Mouse (Mus musculus) left cerebral cortex, adult 8-10 months (tissue): Measurements from ENCODE around the gene Nsun2. TPM values are rescaled to one million over a fixed set of nuclear protein-coding genes. Genes with fewer than 3 reads are reported as not detected.
A peak's percentile ranks its signal among the peaks of the same experiment; 100 is the strongest.

Experiments
- DNase-seq, 2 experiments: peaks; one replicate each; pipeline ENCODE4 v3.0.0; 2022; ENCODE audit warnings: low spot score in 2 of 2
- total RNA-seq, 4 experiments: library from RNA; stranded (reverse); gene quantifications; 2 replicates each; pipeline ENCODE4 v1.2.4; 2022

Gene Nsun2
- total RNA-seq, 4 experiments from 2014 or later, result 73.7 to 94.6 (median 86.7) TPM

DNA sequence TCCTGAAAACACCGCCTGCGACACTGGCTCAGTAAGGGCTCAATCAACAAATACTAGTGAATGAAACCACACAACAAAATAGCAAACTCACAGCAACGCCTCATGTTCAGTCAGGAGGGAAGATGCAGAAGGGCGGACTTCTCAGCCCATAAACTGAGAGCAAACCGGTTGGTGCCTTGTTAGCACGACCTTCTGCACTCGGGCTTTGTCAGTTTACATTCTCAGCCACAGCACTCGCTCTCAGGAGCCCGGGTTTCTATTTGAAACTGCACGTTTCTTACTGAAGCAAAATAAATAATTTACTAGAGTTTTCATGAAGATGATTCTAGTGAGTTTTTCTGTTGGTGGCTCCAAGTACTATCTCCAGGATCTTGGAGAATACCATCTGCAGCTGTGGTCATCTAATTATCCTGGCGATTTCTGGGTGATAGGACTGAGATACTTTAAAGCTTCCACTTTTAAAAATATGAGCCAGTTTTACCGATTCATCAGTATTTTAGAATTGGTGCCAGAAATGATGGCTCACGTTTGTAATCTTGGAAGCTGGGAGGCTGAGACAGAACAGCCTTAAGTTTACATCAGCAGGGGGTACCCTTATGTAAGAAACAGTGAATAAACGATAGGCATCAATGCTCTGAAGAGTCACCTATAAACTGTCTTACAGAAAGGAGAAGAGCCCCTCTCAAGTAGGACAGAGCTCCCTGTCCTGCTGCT lies 9.9 kb upstream of the Nsun2 start:
- no peak for DNase-seq

GRCm38 (mm10) chr13:69524158-69524530 lies 9.4 kb upstream of the Nsun2 start:
- no peak for DNase-seq

DNA sequence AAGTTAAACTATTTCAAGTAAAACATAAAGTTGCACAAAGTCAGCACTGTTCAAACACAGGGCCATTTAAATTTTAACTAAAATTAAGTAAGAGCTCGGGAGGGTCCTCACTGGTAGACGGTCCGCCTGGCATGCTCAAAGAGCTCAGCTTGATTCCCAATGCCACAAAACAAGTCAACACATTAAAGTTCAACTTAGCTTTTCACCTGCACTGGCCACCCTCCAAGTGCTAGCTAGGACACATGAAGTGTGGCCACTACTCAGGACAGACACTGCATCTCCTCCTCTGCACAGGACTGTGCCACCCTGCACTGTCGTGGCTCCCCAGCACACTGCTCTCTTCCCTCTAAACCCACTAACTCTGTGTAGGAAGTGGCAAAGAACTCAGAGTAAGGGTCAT lies 7.7 kb upstream of the Nsun2 start:
- no peak for DNase-seq

DNA sequence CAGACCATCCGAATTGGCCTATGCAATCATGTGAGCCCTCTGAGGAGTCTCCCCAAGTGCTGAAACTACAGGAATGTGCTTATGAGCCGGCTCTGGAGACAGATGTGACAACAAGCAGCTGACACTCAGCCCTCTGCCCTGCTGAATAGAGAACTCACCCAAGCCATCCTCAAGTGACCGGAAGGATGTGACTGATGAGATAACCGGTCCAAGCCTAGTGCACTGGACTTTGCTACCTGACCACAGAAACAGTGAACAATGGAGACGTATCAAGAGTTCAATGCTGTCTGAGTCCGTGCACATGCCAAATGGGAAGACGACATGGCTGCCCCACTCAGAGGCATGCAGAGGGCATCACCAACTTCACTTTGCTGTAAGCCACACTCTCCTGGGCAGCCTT lies 5.0 kb upstream of the Nsun2 start:
- no peak for DNase-seq

GRCm38 (mm10) chr13:69530156-69530555 lies 3.4 kb upstream of the Nsun2 start:
- no peak for DNase-seq

GRCm38 (mm10) chr13:69530951-69531350 lies 2.6 kb upstream of the Nsun2 start:
- DNase-seq, result no peak

GRCm38 (mm10) chr13:69531431-69531830 lies 2.1 kb upstream of the Nsun2 start:
- DNase-seq, result no peak

DNA sequence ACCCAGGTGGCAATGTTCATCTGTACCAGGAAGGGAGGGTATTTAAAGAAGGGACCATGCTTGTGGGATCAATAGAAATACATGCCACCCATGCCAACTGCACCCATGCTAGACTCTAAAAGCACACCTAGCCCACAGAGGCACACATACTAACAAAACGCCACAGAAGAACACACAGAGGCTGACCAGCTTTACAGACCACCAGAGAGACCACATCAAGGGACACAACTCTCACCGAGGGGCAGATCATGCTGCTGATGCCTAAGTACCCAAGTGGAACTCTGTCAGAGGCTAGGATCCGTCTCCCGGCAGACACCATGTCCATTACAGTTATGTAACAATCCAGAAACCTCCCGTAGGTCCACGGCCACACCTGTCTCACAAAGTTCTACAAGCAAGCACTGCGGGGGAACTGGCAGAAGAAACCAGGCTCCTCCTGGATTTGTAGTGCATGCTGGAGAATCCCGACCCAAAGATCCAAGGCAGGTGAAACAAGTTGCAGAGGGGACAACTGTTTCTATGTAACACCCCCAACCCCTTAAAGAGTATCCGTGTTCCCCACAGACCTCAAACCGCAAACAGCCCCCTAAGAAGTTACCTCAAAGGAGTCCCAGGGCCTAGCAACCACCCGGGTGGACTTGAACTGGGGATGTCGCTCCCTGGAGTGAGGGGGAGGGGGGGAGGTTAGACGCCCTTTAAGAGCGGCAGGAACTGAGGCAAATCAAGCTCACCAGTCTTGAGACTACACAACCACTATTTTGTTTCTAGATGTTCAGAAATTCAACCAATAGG lies 1.2 kb upstream of the Nsun2 start:
- no peak for DNase-seq

DNA sequence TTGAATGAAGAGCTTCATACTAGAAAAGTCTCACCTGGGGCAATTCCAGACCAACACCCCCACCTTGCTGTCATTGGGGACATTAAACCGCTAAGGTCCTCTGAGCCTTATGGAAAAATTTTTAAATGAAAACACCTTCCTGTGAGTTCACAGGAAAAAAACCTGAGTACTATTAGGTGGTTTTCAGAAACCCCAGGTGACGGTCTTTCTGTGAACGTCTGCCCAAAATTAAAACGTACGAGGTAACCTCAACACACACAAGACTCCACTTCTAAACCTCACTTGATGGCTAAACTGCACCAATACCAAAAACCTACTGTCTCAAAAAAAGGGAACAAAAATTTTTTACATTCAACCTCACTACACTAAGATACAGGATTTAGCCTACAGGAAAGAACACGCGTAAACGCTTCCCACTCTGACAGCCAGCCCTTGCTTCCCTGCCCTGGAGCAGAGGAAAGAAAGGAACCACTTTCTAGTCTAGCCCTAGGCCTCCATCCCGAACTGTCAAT lies 597 bp upstream of the Nsun2 start:
- no peak for DNase-seq

GRCm38 (mm10) chr13:69534334-69534653 lies 748 bp downstream of the Nsun2 start, which contains the start of gene Tent4a:
Tent4a (minus strand) TSS chr13:69534617.
- no peak for DNase-seq

DNA sequence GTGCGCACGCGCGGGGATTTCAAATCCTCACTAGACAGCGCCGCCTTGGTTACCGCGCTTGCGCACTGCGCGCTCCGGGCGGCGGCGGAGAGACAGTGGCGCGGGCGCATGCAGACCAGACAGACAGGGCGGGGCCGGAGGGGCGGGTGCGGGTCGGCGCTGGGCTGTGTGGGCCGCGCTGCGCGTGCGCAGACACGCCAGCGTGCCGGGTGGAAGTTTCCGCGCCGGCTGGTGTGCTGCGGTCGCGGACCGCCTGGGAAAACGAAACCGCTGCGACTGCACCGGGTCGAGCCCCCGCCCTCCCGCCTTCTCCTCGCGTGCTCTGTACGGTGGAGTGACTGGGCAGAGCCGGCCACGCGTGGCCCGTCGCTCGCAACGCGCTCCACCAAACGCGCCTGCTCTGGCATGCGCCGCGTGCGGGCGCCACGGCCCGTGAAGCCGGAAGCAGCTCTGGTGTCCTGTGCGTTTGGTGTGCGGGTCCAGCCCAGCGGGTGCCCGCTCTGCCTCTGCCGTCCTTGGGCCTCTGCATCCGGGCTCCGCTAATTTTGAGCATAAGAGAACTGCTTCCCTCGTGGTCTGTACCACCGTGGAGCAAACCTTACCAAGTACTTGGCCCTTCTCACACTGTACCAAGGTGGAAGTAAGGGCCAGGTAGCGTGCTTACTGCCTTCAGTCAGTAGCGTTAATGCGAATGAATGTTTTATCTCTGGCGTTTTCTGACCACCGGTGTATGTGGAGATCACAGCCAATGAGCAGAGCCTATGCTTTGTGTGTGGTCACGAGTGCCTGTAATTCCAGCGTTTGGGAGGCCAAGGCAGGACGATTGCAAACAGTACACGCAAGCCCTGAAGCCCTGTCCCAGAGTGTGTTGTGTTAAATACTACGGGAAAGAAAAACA lies 1.4 kb downstream of the Nsun2 start:
- DNase-seq, result peak; percentile 89 to 98

GRCm38 (mm10) chr13:69536021-69536420 lies 2.5 kb downstream of the Nsun2 start:
- DNase-seq, result no peak

- no peak for DNase-seq
Measured at GRCm38 (mm10) chr13:69537366-69537765, 3.8 kb downstream of the Nsun2 start.

- no peak for DNase-seq
Measured at GRCm38 (mm10) chr13:69538327-69538726, 4.8 kb downstream of the Nsun2 start.

- no peak for DNase-seq
Measured at GRCm38 (mm10) chr13:69541209-69541608, 7.7 kb downstream of the Nsun2 start.

DNA sequence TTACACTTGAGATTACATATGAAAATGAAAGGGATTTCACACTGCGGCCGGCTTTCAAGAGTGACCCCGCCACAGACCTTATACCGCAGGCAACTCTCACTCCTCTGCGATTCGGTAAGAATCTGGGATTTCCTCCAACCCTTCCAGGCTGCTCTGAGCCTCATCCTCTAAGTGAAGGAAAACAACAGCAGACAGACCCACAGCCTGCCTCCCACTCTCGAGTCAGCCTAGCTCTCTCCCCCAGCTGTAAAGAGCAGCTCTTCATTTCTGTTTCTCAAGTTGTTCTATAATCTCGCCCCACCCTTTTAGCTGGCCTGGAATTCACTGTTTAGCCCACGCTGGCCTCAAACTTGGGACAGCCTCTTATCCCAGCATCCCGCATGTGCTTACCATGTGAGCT lies 8.2 kb downstream of the Nsun2 start:
- peak in 1 of 2 experiments; percentile 82 for DNase-seq

- DNase-seq, result no peak
Measured at GRCm38 (mm10) chr13:69542571-69543352, 9.2 kb downstream of the Nsun2 start.

GRCm38 (mm10) chr13:69543595-69543994 lies 10.0 kb downstream of the Nsun2 start:
- no peak for DNase-seq

- DNase-seq, result peak in 1 of 2 experiments; percentile 13
Measured at GRCm38 (mm10) chr13:69545019-69545418, 11.5 kb downstream of the Nsun2 start.

DNA sequence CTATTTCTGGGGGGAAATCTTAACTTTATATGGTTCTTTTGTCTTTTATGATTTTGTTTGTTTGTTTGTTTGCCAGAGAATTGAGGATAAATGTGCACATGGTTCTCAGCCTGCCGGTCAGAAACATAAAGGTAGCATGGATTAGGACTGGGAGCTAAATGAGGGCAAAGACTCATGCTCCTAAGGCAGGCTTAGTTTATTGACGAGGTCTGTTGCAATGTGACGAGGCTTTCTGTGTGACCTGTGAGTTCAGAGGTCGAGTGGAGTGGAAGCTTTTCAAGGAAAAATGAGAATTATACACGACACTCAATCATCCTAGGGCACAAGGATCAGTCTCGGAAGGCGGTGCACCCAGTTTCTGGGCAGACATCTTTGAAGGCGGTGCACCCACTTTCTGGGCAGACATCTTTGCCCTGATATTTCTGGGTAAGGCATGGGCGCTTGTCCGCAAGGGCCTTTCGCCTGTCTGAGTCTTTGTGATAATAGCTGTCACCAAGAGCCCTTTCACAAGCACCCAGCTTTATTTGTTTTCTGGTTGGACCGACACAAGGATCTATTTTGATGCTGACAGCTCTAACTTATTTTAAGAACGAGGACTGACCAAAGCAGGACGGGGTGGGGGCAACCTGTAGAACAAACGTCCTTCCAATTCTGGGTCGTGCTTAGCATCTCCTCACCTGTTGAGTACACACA lies 14.1 kb downstream of the Nsun2 start:
- no peak for DNase-seq
